Mouse (Mus musculus) erythroblast, embryonic 14.5 days (primary cell): ENCODE results near the gene Lysmd3. TPM values are rescaled to one million over a fixed set of nuclear protein-coding genes. Genes with fewer than 3 reads are reported as not detected.
"Not testable (repeated sequence)": the region's sequence is repeated elsewhere in the genome, so short reads cannot be mapped to it uniquely, and the experiment has no call there.

Experiments
- H3K27me3 ChIP-seq: 2 replicates; pipeline ENCODE4 v1.6.1; 2012; ENCODE audit warnings: inconsistent platforms; ENCODE audit not compliant: control insufficient read depth
- H3K36me3 ChIP-seq: 2 replicates; pipeline ENCODE4 v1.6.1; 2012; ENCODE audit warnings: mild to moderate bottlenecking, inconsistent platforms; ENCODE audit not compliant: control insufficient read depth
- H3K4me1 ChIP-seq: 2 replicates; pipeline ENCODE4 v1.6.1; 2012; ENCODE audit warnings: inconsistent platforms; ENCODE audit not compliant: control insufficient read depth
- H3K4me3 ChIP-seq: replicated peaks from 2 replicates; pipeline ENCODE3; 2012; ENCODE audit warnings: moderate library complexity, mild to moderate bottlenecking, inconsistent platforms
- H3K9me3 ChIP-seq: 2 replicates; pipeline ENCODE4 v1.6.1; 2012; ENCODE audit warnings: low read length, inconsistent platforms, mixed read lengths; ENCODE audit not compliant: control insufficient read depth
- GATA1 ChIP-seq: IDR thresholded peaks from 2 replicates; pipeline ENCODE4 v1.6.1; 2012; ENCODE audit warnings: low read length, inconsistent platforms, mixed read lengths
- TAL1 ChIP-seq: IDR thresholded peaks from 3 replicates; pipeline ENCODE4 v1.6.1; 2012; ENCODE audit warnings: low read length, inconsistent platforms, mixed read lengths
- polyA plus RNA-seq: library from polyadenylated mRNA; stranded (reverse); fragments of >175 nt; gene quantifications from 2 replicates; pipeline ENCODE4 v1.2.3, GENCODE M21; 2012

The Lysmd3 gene
- polyA plus RNA-seq = 0.17 and 0.46 TPM in 2 replicates

- H3K4me1 ChIP-seq = peaks cover 54% of the 10 kb centered on the region
- H3K4me3 ChIP-seq = peak within 1 kb of the TSS; percentile 92
- peaks cover 27% of the 10 kb centered on the region for H3K36me3 ChIP-seq
- H3K27me3 ChIP-seq = no peaks in the 10 kb centered on the region
- H3K9me3 ChIP-seq = peaks cover 3% of the 10 kb centered on the region
- no peak for TF ChIP-seq GATA1
Observed at GRCm38 (mm10) chr13:81657351-81658052, at the start of gene Lysmd3. Gene Lysmd3, plus strand, starts transcription at chr13:81657663.

- no peak for TF ChIP-seq GATA1
- no peak for TF ChIP-seq TAL1
- Histone ChIP-seq H3K4me3 (no peak overlapping the region), H3K27me3 (no peaks in the 10 kb centered on the region), H3K36me3 (no peaks in the 10 kb centered on the region), H3K9me3 (no peaks in the 10 kb centered on the region), H3K4me1 (no peaks in the 10 kb centered on the region)
Observed at GRCm38 (mm10) chr13:81610349-81610748, 47.1 kb upstream of the Lysmd3 start.

GRCm38 (mm10) chr13:81627861-81628260 lies 29.6 kb upstream of the Lysmd3 start:
- H3K4me3 ChIP-seq, H3K36me3 ChIP-seq, H3K4me1 ChIP-seq, H3K9me3 ChIP-seq: not testable (repeated sequence)
- peaks cover 37% of the 10 kb centered on the region for H3K27me3 ChIP-seq

GRCm38 (mm10) chr13:81628631-81629190 lies 28.8 kb upstream of the Lysmd3 start:
- peaks cover 7% of the 10 kb centered on the region for H3K4me1 ChIP-seq
- H3K27me3 ChIP-seq = peaks cover 46% of the 10 kb centered on the region
- H3K36me3 ChIP-seq = no peaks in the 10 kb centered on the region
- H3K9me3 ChIP-seq = peaks cover 8% of the 10 kb centered on the region
- H3K4me3 ChIP-seq = no peak overlapping the region
- TF ChIP-seq GATA1 (no peak), TAL1 (no peak)

- peaks cover 53% of the 10 kb centered on the region for H3K27me3 ChIP-seq
- TF ChIP-seq GATA1 (no peak), TAL1 (no peak)
- H3K36me3 ChIP-seq = no peaks in the 10 kb centered on the region
- peaks cover 8% of the 10 kb centered on the region for H3K9me3 ChIP-seq
- no peak overlapping the region for H3K4me3 ChIP-seq
- H3K4me1 ChIP-seq = peaks cover 7% of the 10 kb centered on the region
Observed at GRCm38 (mm10) chr13:81629395-81629794, 28.1 kb upstream of the Lysmd3 start.

GRCm38 (mm10) chr13:81630566-81630965 lies 26.9 kb upstream of the Lysmd3 start:
- no peaks in the 10 kb centered on the region for H3K36me3 ChIP-seq
- H3K4me1 ChIP-seq = peaks cover 7% of the 10 kb centered on the region
- peaks cover 8% of the 10 kb centered on the region for H3K9me3 ChIP-seq
- TF ChIP-seq GATA1 (no peak), TAL1 (no peak)
- H3K27me3 ChIP-seq = peaks cover 64% of the 10 kb centered on the region
- H3K4me3 ChIP-seq = no peak overlapping the region

DNA sequence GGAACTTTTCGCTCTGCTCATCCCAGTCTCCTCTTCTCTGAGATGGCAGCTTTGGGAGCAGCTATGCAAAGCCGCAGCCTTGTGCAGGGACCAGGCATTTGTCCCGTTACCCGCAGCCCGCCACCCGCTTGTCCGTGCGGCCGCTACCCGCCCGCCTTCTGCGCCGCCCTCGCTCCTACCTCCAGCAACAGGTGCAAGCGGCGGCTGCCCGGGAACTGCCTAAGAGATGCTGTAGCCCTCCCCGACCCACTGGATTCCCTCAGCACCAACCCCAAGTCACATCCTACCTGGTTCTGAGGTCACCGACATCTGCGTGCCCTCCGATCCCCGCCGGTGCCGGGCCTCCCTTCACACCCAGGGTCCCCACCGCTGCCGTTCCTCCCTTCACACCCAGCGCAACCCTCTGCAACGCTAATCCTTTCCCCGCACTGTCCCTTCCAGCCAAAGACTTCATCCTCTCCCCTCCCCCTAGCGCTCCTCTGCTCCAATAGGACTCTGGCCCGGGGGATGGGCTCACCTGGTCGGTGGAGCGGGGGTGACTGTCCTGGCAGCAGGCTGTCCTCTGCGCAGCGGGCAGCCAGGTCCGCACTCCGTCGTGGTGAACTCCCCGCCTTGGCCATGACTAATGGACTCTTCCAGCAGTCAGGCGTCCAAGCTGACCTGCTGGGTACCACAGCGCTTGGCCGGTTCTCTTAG lies 24.6 kb upstream of the Lysmd3 start, which contains the start of gene Adgrv1:
TSS of gene Adgrv1 (minus strand) at position 435 of the 696 bp plus-strand sequence.
- no peak for TF ChIP-seq GATA1
- no peak for TF ChIP-seq TAL1
- peaks cover 4% of the 10 kb centered on the region; the same call in 1 of the 2 replicates for H3K4me1 ChIP-seq
- peaks cover 8% of the 10 kb centered on the region for H3K9me3 ChIP-seq
- no peaks in the 10 kb centered on the region for H3K36me3 ChIP-seq
- H3K27me3 ChIP-seq = peaks cover 85% of the 10 kb centered on the region
- H3K4me3 ChIP-seq = no peak within 1 kb of the TSS

DNA sequence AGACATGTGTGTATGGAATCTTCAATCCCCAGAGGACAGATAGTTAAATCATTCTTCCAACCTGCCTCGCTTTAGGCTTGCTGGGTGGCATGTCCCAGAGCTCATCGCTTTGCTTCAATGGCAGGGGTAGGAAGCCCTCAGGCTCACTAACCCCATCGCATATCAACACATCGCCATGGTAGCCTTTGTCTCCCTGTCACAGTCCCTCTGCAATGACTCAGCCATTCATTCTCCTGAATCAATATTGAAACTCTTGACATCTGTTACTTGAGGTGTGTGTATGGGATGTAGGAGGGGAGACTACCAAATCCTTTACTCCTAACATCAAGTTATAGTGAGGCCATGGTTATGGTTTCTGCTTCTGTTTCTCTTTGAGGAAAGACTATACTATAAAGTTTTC lies 17.8 kb upstream of the Lysmd3 start:
- H3K27me3 ChIP-seq = peaks cover 33% of the 10 kb centered on the region
- no peak overlapping the region for H3K4me3 ChIP-seq
- TF ChIP-seq TAL1 (no peak), GATA1 (no peak)
- H3K4me1 ChIP-seq = peaks cover 42% of the 10 kb centered on the region
- no peaks in the 10 kb centered on the region; the same call in 1 of the 2 replicates for H3K36me3 ChIP-seq
- H3K9me3 ChIP-seq = no peaks in the 10 kb centered on the region

- Histone ChIP-seq H3K36me3 (no peaks in the 10 kb centered on the region; the same call in 1 of the 2 replicates), H3K4me1 (peaks cover 54% of the 10 kb centered on the region)
Observed at GRCm38 (mm10) chr13:81640881-81641280, 16.6 kb upstream of the Lysmd3 start.

More at GRCm38 (mm10) chr13:81640881-81641280, 16.6 kb upstream of the Lysmd3 start:
- no peak overlapping the region for H3K4me3 ChIP-seq
- H3K9me3 ChIP-seq = no peaks in the 10 kb centered on the region
- no peak for TF ChIP-seq TAL1
- no peak for TF ChIP-seq GATA1
- peaks cover 22% of the 10 kb centered on the region for H3K27me3 ChIP-seq
